Mouse (Mus musculus) cortical plate, adult 2 months (tissue): ENCODE measurements at regions not wholly inside any gene's neighbourhood (a gene's known extent, or its start where the extent isn't known, plus 50 kb on each side); places are given as distances from the start of the nearest gene placed in this dataset.

Experiments used
- H3K27ac ChIP-seq: fragments of 200-500 bp; 2 replicates; pipeline ENCODE4 v1.5.1; 2012; ENCODE audit warnings: low read length, control low read depth, inconsistent platforms; ENCODE audit not compliant: insufficient read depth
- H3K4me1 ChIP-seq: fragments of 200-500 bp; 2 replicates; pipeline ENCODE4 v1.6.1; 2011; ENCODE audit warnings: low read length; ENCODE audit not compliant: control insufficient read depth, insufficient read depth
- H3K4me3 ChIP-seq: fragments of 200-500 bp; 2 replicates; pipeline ENCODE4 v1.5.1; 2011; ENCODE audit warnings: mild to moderate bottlenecking, low read length, control low read depth; ENCODE audit not compliant: insufficient read depth
- CTCF ChIP-seq: fragments of 200-500 bp; IDR thresholded peaks from 2 replicates; pipeline ENCODE4 v1.5.1; 2011; ENCODE audit warnings: mild to moderate bottlenecking, control low read depth, low read length; ENCODE audit not compliant: insufficient read depth; ENCODE audit errors: extremely low read depth
- POLR2A ChIP-seq: fragments of 200-500 bp; IDR thresholded peaks from 2 replicates; pipeline ENCODE4 v1.6.1; 2011; ENCODE audit warnings: mild to moderate bottlenecking, low read length, control low read depth; ENCODE audit not compliant: insufficient read depth; ENCODE audit errors: extremely low read depth

DNA sequence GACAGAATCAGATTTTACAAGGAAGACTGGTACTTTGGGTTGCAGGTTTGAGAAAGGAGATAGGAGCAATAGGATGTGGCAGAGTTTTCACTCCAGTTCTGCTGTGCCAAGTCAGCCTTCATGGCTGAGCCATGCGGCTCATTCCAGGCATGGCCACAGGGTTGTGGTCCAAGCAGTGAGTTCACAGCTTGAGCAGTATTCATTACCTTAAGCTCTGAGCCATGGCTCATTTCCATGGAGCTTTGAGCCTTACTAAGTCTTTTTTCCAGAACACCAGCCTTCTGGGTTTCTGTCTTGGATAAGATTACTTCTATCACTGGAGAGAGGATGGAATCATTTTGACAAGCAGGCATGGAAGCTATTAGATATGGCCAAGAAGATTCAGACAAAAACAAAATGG, 98.2 kb upstream of the Tmtc4 start:
- TF ChIP-seq POLR2A (no peak), CTCF (no peak)
- no peaks in the 10 kb centered on the region for H3K4me1 ChIP-seq
- H3K4me3 ChIP-seq, result no peak overlapping the region
- H3K27ac ChIP-seq, result no peak overlapping the region

GRCm38 (mm10) chr14:123081016-123081714, 97.3 kb upstream of the Tmtc4 start:
- Histone ChIP-seq H3K4me3 (no peak overlapping the region), H3K27ac (no peak overlapping the region)
- TF ChIP-seq CTCF (no peak), POLR2A (no peak)

GRCm38 (mm10) chr14:123079733-123080132, 95.9 kb upstream of the Tmtc4 start:
- Histone ChIP-seq H3K27ac (no peak overlapping the region), H3K4me3 (no peak overlapping the region), H3K4me1 (no peaks in the 10 kb centered on the region)
- TF ChIP-seq CTCF (no peak), POLR2A (no peak)

More at GRCm38 (mm10) chr14:123081016-123081714, 97.3 kb upstream of the Tmtc4 start:
- no peaks in the 10 kb centered on the region for H3K4me1 ChIP-seq

- Histone ChIP-seq H3K27ac (no peak overlapping the region), H3K4me1 (no peaks in the 10 kb centered on the region), H3K4me3 (no peak overlapping the region)
- no peak for TF ChIP-seq CTCF
- TF ChIP-seq POLR2A, result no peak
These were observed 95.0 kb upstream of the Tmtc4 start for GRCm38 (mm10) chr14:123078804-123079203.

DNA sequence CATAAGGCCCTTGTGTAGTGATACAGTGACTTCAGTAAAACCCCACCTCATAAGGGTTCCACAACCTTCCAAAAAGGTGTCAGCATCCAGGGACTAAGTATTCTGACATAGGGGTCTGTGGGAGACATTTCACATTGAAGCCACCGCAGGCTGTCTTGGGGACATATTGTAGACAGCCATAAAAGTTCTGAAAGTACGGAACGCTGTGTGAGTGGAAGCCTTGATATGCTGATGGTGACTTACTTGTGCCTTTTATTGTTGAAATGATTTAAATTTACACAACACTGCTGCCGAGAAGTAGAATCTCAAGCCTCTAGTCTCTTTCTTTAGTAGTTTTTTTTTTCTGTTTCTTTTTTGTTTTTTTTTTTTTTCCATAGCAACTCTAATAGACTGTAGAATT, 82.5 kb upstream of the Tmtc4 start:
- no peak for TF ChIP-seq POLR2A
- no peak for TF ChIP-seq CTCF
- H3K4me3 ChIP-seq, result no peak overlapping the region
- no peak overlapping the region for H3K27ac ChIP-seq
- no peaks in the 10 kb centered on the region for H3K4me1 ChIP-seq

- Histone ChIP-seq H3K27ac (no peak overlapping the region), H3K4me3 (no peak overlapping the region), H3K4me1 (no peaks in the 10 kb centered on the region)
- TF ChIP-seq CTCF (no peak), POLR2A (no peak)
These were observed 81.7 kb upstream of the Tmtc4 start for GRCm38 (mm10) chr14:123065566-123065965.

- TF ChIP-seq CTCF (no peak), POLR2A (no peak)
- Histone ChIP-seq H3K4me1 (no peaks in the 10 kb centered on the region), H3K27ac (no peak overlapping the region), H3K4me3 (no peak overlapping the region)
These were observed 81.3 kb upstream of the Tmtc4 start for GRCm38 (mm10) chr14:123065136-123065535.

GRCm38 (mm10) chr14:123062908-123063307, 79.1 kb upstream of the Tmtc4 start:
- no peak for TF ChIP-seq POLR2A
- TF ChIP-seq CTCF, result no peak
- Histone ChIP-seq H3K4me3 (no peak overlapping the region), H3K4me1 (no peaks in the 10 kb centered on the region), H3K27ac (no peak overlapping the region)

DNA sequence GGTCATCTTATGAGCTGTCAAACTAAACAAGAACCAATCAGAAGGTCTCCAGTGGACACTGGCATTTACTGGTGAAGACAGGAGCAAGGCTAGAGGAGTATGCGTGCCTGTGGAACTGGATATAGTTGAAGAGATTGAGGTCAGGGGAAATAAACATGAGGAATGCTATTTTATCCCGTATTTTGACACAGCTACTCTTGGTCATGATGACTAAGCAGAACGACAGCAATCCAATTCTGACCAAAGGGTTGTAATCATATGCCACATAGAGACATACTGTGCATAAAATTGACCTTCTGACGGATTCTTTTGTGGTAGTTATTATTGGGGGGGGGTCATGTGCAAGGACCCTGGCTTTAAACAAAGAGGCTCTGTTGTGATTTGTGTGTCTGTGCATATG, 73.1 kb upstream of the Tmtc4 start:
- Histone ChIP-seq H3K4me1 (no peaks in the 10 kb centered on the region), H3K27ac (no peak overlapping the region), H3K4me3 (no peak overlapping the region)
- TF ChIP-seq POLR2A (no peak), CTCF (no peak)

DNA sequence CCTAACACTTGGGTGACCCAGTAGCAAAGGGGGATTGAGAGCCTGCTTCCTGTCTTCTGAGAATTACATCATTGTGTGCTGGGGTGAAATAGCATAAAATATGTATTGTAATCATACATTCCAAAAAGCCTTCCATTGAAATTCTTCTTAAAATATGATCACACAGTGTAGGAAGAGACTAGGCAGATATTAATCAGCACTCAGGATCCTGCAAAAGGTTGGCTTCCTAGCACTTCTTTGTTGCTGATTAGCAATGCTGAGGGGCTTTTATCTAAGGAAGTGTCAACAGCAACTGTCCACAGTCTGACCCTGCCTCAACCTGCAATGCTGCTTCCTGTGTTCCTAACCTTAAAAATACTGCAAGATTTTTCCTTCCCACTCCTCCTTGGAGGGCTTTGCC, 64.6 kb upstream of the Tmtc4 start:
- H3K27ac ChIP-seq, result no peak overlapping the region
- no peaks in the 10 kb centered on the region for H3K4me1 ChIP-seq
- H3K4me3 ChIP-seq, result no peak overlapping the region
- no peak for TF ChIP-seq POLR2A
- no peak for TF ChIP-seq CTCF
